21 mouse cellular contexts compared by ENCODE assay signal in the genomic region with DNA sequence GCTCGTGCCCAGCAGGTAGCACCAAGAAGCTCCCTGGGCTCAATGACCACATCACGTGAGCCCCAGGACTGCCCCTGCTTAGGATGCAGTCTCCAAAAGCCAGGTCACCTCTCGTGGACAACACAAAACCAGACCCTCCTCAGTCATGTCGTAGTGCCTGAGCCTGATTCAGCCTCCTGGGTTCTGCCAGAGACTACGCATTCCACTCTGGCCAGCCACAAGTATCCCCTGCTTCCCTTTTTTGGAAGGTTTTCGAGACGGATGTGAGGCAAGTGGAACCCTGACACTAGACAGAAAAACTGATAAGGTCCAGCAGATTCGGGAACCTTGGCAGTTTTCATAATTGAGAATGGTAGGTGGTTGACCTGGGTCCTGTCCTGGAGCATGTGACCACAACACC.
"Had no signal": no experiment of that assay in that cellular context is flagged by ENCODE, and none has a peak within 500 bp of the region (broad histone marks: within the 10 kb centered on the region; RNA-seq: fewer than 3 reads in every experiment).

No protein-coding gene starts in this region.

- ATAC-seq: lung, postnatal 0 days; midbrain, embryonic 16.5 days had no signal

- H3K27me3 ChIP-seq: lung, embryonic 15.5 days; neural tube, embryonic 15.5 days had no signal

- H3K27ac ChIP-seq: lung, embryonic 15.5 days; macrophage; midbrain, embryonic 12.5 days; neural tube, embryonic 13.5 days; neural tube, embryonic 15.5 days had no signal

- H3K4me3 ChIP-seq: lung, embryonic 15.5 days; megakaryocyte, embryonic 14.5 days; midbrain, embryonic 12.5 days; myocyte; neural tube, embryonic 13.5 days; neural tube, embryonic 15.5 days had no signal

- H3K4me2 ChIP-seq: lung, embryonic 15.5 days; midbrain, embryonic 12.5 days; neural tube, embryonic 13.5 days; neural tube, embryonic 15.5 days had no signal

- H3K9ac ChIP-seq: lung, embryonic 15.5 days; midbrain, embryonic 12.5 days; neural tube, embryonic 13.5 days; neural tube, embryonic 15.5 days had no signal

- DNase-seq: lung, adult 18-20 months; lung, postnatal 14 days; lung, postnatal 36 days; midbrain, embryonic 14.5 days; retina, postnatal 1 day; right cerebral cortex, adult 18-20 months; right cerebral cortex, postnatal 25 days; right cerebral cortex, postnatal 4 days; spleen, adult 18-20 months; thymus, adult 18-20 months; thymus, postnatal 14 days; thymus, postnatal 36 days had no signal

- H3K9me3 ChIP-seq: lung, embryonic 15.5 days; megakaryocyte, embryonic 14.5 days; midbrain, embryonic 12.5 days; neural tube, embryonic 13.5 days; neural tube, embryonic 15.5 days had no signal

- H3K36me3 ChIP-seq: lung, embryonic 15.5 days; midbrain, embryonic 12.5 days; neural tube, embryonic 13.5 days; neural tube, embryonic 15.5 days had no signal
